Mouse (Mus musculus): Measurements from ENCODE around the gene Ftl1-ps1.
A peak's percentile ranks its signal among the peaks of the same experiment; 100 is the strongest.

Gene Ftl1-ps1

DNA sequence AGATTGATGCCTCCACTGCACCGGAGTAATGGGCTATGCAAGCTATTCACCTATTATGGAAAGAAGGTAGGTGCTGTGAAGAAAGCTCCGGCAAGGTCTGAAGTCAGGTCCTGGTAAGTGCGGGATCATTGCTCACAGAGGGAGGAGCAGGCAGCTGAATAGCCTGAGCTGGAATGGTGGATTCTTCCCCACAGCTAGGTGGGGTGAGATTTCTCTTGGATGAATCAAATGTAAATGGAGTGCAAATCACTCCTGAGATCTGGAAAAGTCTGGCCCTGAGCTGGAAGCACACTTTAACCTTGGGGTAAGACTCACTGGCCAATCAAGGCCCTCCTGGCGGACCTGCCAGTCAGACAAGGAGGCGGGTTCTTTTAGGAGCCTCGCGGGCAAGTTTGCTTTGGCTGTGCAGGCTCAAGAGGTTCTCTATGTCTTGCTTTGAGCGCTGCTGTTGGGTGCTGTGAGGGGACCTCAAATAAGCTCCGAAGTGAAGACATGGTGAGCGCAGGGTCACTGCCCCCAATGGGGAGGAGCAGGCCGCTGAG lies at the start of gene Ftl1-ps1:
Gene Ftl1-ps1, plus strand, starts transcription at position 397 of the 542 bp plus-strand sequence.
- DNase-seq (ENCODE audit: low spot score in 2 of 2), result no peak

DNA sequence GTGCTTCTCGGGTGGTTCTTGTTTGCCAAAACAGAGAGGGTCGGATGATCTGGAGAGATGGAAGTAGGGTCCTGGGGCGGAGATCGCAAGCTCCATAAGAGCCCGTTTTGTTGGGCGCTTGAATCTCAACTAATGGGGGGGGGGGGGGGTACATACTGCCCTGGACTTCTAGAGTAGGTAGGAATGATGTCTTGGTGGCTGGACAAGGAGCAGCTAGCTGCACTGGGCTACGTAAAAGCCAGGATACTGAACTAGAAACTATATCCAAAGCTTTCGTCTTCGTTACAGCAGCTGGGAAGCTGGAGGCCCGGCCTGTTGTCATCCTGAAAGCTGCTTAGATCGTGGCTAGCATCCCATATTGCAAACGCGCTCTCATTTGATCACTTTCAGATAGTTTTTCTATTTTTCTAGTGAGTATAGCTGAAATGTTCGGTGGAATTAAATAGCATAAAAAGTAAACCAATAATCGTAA lies 49.0 kb upstream of the Ftl1-ps1 start:
- no peak for DNase-seq (ENCODE audit: low spot score in 2 of 2)

DNA sequence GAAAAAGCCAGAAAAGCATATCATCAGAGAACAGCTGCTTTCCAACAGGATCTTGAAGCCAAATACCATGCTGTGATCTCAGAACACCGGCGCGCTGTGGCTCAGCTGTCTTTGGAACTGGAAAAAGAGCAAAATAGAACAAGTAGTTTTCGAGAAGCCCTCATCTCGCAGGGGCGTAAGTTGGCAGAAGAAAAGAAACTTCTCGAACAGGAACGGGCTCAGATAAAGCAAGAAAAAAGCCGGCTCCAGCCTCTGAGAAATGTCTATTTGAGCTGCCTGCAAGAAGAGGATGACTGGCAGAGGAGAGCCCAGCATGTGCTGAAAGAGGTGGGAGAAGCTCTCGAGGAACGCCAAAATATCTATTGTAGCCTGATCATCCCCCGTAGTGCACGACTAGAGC lies 43.0 kb upstream of the Ftl1-ps1 start:
- DNase-seq (ENCODE audit: low spot score in 2 of 2), result no peak

DNA sequence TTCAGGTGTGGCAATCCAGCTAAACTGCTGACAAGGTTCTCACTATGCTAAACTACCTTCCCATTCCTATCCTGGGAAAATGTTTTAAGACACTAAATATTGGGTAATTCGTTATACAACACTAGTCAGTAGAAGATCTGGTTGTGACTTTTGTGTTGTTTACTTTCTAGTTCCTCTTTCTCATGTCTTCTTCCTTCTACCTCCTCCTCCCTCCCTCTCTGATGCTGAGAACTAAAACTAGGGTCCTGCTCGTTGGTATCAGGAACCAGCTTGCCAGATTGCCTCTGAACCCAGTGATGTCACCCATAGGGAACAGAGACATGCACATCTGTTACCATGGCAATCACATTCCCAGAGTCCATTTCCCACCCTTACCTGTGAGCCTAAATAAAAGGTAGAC lies 37.3 kb upstream of the Ftl1-ps1 start:
- DNase-seq (ENCODE audit: low spot score in 2 of 2), result no peak

DNA sequence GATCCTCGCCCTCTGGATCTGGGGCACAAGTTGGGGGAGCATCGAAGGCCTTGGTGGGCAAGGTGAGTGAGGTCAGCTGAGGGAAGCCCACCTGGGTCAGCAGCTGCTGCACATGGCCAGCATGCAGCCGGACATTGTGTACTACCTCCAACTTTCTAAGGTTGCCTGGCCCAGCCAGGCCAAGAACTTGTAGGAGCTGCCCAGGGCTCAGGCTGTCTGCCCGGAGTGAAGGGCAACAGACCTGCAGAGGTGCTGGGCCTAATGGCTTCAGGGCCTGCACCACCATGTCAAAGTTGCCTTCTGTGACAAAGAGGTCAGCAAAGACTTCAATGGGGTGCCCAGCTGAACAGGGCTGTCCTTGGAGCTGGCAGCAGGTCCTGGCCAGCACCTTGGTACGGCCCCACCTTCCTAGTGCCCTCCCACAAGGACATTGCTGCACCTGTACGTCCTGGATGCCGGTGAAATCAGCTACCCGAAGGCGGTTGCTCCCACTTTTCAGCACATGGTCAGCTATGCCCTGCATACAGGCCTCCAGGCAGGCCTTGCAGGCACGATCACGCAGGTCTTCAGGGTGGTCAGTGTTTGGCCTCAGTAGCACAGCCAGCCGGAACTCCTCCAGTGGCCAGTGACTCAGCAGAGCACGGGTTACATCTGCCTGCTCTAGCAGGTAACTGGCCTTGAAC lies 36.2 kb upstream of the Ftl1-ps1 start:
- DNase-seq (ENCODE audit: low spot score in 2 of 2), result no peak

DNA sequence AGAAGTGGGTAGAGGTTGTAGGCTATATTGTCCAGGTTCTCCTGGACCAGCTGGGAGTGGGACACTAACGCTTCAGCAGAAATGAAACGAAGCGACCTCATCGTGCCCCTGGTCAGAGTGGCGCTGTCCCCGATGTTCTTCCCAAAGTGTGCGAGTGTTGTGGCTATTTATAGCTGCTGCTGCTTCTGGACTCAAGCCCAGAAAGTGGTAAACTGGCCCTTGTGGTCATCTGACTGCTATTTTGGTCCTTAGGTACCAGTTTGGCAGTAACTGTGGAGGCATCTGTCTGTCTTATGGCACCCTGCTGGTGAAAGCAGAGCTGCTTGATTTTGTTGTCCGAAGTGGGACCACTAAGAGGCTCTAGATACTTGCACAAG lies 35.6 kb upstream of the Ftl1-ps1 start, which contains the start of gene Lrrc14b:
Gene Lrrc14b, minus strand, starts transcription at position 147 of the 377 bp plus-strand sequence.
- no peak for DNase-seq (ENCODE audit: low spot score in 2 of 2)

DNA sequence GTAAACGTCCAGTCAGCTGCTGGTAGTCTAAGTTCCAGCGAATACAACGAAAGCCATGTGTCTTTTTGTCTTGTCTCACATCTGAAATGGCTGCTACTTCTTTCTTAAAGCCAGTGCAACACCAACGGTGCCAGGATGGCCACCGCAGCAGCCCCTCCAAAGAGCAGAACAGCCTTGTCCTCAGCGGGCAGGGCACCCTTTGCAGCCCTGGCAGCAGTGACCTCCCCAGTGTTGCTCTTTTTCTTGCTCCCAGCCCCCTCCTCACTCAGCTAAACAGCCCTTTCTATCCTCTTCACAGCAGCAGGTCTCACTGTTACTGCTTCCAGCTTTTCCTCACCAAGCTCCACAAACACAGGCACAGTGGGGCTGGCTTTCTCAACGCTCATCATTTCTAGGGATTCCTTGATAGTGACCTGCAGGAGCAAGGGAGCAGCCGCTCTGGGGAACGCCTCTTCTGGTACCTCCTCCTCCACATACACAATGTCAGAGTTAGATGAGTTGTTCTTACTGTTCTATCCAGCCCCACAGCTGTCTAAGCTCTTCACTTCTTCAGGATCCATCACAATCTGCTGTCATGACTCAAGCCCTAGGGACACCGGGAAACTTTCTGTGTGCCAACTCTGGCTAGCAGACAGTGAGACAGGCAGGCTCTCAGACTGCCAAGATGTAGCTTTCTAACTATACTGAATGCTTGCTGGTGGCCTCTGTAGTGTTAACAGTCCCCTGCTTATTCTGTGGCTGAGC lies 17.8 kb upstream of the Ftl1-ps1 start:
- no peak for DNase-seq (ENCODE audit: low spot score in 2 of 2)

DNA sequence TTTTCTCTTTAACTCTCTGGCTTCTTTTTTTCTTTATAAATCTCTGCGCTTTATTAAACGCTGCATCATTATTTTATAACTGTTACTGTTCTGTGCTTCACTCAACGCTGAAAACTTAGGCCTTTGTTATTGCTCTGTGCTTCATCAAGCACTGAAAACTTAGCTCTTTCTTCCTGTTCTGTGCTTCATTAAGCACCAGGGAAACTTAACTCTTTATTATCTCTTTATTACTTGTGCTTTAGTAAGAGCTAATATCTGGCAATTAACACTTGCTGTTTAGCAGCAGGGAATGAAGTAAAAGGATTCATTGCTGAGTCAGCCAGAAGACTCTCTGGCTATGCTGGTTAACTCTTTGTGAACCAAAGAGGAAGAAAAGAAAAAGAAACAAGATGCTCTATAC lies 17.2 kb upstream of the Ftl1-ps1 start:
- no peak for DNase-seq (ENCODE audit: low spot score in 2 of 2)

DNA sequence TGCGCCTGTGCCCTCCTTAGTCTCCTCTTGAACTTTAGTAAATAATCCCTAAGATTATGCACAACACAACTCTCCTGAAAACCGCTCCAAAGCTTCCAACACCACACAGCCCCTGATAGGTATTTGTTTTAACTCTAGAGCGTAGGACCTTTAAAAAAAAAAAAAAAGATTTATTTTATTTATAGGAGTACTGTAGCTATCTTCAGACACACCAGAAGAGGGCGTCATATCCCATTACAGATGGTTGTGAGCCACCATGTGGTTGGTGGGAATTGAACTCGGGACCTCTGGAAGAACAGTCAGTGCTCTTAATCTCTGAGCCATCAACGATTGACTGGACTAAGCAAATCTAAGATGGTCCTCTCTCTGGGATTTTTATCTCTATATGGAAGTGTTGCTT lies 9.8 kb upstream of the Ftl1-ps1 start:
- no peak for DNase-seq (ENCODE audit: low spot score in 2 of 2)

DNA sequence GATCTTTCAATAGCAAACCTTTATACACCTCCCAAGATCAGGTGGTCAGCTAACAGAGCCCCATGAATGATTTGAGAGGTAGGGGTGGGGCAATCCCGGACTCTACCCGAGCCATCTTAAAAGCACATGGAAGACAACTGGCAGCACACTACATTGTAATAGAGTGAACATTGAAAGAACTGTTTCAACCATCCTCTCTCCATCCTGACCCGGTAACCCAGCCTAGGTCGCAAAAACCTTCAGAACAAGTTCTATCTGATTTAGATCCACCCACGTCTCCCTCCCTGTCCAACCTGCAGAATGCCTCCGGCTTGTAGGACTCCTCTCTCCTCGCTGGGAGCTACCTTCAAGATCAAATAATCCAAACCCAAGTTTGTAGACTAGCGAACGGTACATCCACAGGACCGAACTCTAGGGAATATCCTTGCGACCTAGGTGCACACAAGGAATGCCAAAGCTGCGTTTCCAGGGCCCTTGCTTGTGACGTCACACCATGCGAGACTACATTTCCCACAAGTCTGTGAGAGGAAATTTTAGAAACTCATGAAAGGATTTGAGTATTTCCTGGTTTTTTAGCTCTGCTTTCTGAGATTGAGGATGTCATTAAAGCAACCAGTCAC lies 9.0 kb upstream of the Ftl1-ps1 start, which contains the start of gene Zfp72:
Gene Zfp72, minus strand, starts transcription at position 466 of the 620 bp plus-strand sequence.
- peak; percentile 59 to 68 for DNase-seq (ENCODE audit: low spot score in 2 of 2)

DNA sequence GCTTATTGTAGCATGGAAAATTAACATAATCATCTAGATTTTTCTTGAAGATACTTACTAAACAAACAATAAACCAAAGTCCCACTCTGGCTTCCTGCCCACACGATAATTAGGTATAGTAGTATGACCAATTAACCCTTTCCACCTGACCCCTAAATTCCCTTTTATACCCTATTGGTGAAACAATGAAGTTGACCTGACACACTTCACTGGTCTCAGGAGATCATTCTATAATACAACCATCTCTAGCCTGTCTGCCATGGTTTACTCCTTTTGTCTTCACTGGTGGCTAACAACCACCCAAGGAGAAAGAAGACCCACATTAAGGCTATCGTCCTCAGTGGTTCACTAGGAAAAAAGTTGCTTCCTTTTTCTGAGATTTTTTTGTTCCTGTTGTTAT lies 8.3 kb upstream of the Ftl1-ps1 start:
- DNase-seq (ENCODE audit: low spot score in 2 of 2), result no peak

DNA sequence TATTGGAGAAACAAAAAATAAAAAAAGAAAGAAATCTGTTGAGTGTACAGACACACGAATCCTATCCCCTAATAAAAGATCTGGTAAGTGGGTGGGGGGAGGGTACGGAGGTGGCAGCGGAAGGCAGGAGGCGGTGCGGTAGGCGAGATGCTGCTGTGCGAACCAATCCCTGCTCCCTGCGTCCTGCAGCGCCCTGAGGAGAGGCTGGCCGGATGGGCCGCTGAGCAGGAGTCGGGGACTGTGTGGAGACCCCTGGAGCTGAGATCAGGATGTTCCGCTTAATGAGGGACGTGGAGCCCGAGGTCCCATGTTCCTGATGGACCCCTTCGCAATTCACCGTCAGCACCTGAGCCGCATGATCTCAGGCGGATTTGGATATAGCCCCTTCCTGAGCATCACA lies 40.4 kb downstream of the Ftl1-ps1 start:
- DNase-seq (ENCODE audit: low spot score in 2 of 2), result no peak

Measured in frontal cortex, postnatal 25 days (tissue).